In genomic region chr8:105251954-105252353, GRCm38 (mm10) we compare ENCODE assay signal across 17 mouse cellular contexts. TPM values are rescaled to one million over a fixed set of nuclear protein-coding genes. Genes with fewer than 3 reads are reported as not detected.
"Had no signal": no experiment of that assay in that cellular context is flagged by ENCODE, and none has a peak within 500 bp of the region (broad histone marks: within the 10 kb centered on the region; RNA-seq: fewer than 3 reads in every experiment).

No protein-coding gene starts in this region.

- H3K4me2 ChIP-seq: liver, embryonic 12.5 days; lung, embryonic 14.5 days; midbrain, embryonic 12.5 days; neural tube, embryonic 12.5 days; stomach, embryonic 15.5 days had no signal

- H3K9me3 ChIP-seq: liver, embryonic 12.5 days; megakaryocyte, embryonic 14.5 days; midbrain, embryonic 12.5 days; neural tube, embryonic 12.5 days; stomach, embryonic 15.5 days had no signal

- H3K27ac ChIP-seq: liver, embryonic 12.5 days; liver, embryonic 14.5 days; macrophage; midbrain, embryonic 12.5 days; neural tube, embryonic 12.5 days; stomach, embryonic 15.5 days; stomach, postnatal 0 days had no signal

- DNase-seq: lung, embryonic 14.5 days; midbrain, embryonic 14.5 days; right cerebral cortex, postnatal 14 days; thymus, adult 2 months; thymus, postnatal 14 days; thymus, postnatal 36 days had no signal

- H3K4me3 ChIP-seq: liver, embryonic 12.5 days; megakaryocyte, embryonic 14.5 days; midbrain, embryonic 12.5 days; neural tube, embryonic 12.5 days; stomach, embryonic 15.5 days had no signal

- H3K27me3 ChIP-seq: stomach, embryonic 15.5 days had no signal

- ATAC-seq: liver, embryonic 12.5 days had no signal

- H3K9ac ChIP-seq: liver, embryonic 12.5 days; liver, embryonic 14.5 days; lung, embryonic 14.5 days; midbrain, embryonic 12.5 days; neural tube, embryonic 12.5 days; stomach, embryonic 15.5 days had no signal

RNA-seq across cellular contexts. Expression of gene B3gnt9, which starts 3.0 kb away (rescaled TPM):
- total RNA-seq: monocyte, adult 5-6 weeks had no signal

RNA-seq across cellular contexts. Expression of gene Fbxl8, which starts 12.5 kb away (rescaled TPM):
- total RNA-seq: monocyte, adult 5-6 weeks had no signal

RNA-seq across cellular contexts. Expression of gene Hsf4, which starts 17.6 kb away (rescaled TPM):
- total RNA-seq: megakaryocyte progenitor cell, adult 5-6 weeks; monocyte, adult 5-6 weeks; neutrophil, adult 5-6 weeks had no signal
- polyA plus RNA-seq: liver, embryonic 12.5 days had no signal

RNA-seq across cellular contexts. Expression of gene Nol3, which starts 24.0 kb away (rescaled TPM):
- total RNA-seq: monocyte, adult 5-6 weeks; neutrophil, adult 5-6 weeks had no signal
